Mouse (Mus musculus) kidney, postnatal 4 days (tissue): ENCODE measurements around the gene Pcsk5.
A peak's percentile ranks its signal among the peaks of the same experiment; 100 is the strongest.

ENCODE experiments used
- DNase-seq, 2 experiments: peaks; one replicate each; pipeline ENCODE4 v3.0.0; 2021; ENCODE audit warnings: mixed read lengths in 2 of 2

Pcsk5 gene

GRCm38 (mm10) chr19:17386424-17386823, 451.0 kb downstream of the Pcsk5 start:
- DNase-seq = peak in 1 of 2 experiments; percentile 7

- no peak for DNase-seq
Observed at GRCm38 (mm10) chr19:17385426-17385825, 452.0 kb downstream of the Pcsk5 start.

- DNase-seq = no peak
Observed at GRCm38 (mm10) chr19:17385022-17385421, 452.4 kb downstream of the Pcsk5 start.

GRCm38 (mm10) chr19:17382807-17383397, 454.5 kb downstream of the Pcsk5 start:
- no peak for DNase-seq
